Mouse (Mus musculus): ENCODE results near the gene Pde6b.

Gene Pde6b

DNA sequence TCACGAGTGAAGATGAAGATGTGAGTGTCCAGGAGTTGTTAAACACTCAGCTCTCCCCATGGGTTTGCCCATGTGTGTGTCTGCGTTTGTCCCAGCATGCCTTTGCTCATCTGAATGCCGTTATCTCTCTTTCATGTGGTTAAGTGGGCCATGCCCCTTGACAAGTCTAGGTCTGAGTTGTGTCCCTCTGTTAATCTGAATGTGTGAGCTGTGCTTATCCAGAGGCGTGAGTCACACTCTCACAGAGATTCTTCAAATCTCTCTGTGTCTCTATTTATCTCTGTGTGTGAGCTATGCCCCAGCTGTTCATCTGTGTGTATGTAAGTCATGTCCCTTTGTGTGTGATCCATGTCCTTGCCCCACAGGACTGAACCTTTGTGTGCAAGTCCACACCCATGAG, 15.3 kb downstream of the Pde6b start:
- no peak for DNase-seq

DNA sequence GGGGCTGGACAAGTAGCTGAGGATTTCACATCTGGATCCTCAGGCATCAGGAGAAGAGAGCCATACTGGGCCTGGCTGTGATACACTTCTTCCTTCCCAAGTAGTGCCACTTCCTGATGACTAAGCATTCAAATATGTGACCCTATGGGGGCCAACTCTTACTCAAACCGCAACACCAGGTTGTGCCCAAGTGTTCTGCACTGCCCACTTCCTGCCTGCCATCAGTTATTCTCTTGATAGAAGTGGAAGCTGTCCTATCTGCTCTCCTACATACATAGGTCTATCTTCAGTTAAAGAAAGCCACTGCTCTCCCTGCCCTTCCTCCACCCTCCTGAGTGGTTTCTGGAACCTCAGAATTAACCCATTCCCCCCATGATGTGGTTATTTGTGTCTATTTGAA, 17.3 kb downstream of the Pde6b start:
- no peak for DNase-seq

GRCm38 (mm10) chr5:108406977-108407376, 18.8 kb downstream of the Pde6b start:
- no peak for DNase-seq

DNA sequence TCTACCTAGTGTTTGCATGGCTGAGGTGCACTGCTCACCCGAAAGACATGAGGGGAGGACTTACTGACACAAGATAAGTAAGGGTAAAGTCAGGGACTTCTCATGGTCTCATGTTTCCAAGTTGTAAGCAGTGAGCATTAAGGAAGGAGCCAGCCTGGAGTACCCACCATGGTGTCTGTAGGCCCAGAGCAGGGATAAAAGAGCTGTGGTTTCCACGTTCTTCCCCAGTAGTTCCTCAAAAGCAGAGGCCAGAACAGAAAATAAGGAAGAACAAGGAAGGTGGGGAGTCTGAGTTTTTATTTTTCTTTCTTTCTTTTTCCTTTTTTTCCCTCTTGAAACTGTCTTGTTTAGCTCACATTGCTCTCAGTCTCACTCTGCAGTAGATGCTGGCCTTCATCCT, 26.5 kb downstream of the Pde6b start:
- no peak for DNase-seq

- no peak for DNase-seq
Observed at GRCm38 (mm10) chr5:108422741-108423140, 34.5 kb downstream of the Pde6b start.

GRCm38 (mm10) chr5:108423427-108423826, 35.2 kb downstream of the Pde6b start:
- DNase-seq, result no peak

GRCm38 (mm10) chr5:108427186-108427585, 39.0 kb downstream of the Pde6b start:
- DNase-seq, result peak; percentile 53 to 64

DNA sequence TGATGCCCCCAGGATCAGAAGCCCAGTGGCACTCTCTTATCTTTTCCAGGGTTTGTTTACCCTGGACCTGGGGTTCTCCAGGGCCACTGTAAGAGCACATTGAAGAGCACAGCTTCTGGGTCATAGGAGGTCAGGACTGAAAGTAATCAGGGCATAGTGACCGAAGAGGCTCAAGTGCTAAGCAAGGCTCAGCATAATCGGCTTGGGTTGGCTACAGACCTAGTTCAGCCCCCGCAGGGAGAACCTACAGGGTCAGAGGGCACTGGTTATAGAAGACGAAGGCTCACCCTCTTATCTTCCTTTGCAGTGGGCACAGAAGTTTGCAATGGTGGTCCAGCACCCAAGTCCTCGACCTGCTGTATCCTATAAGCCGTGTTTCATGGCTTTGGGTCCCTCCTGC, 43.0 kb downstream of the Pde6b start:
- DNase-seq, result no peak

DNA sequence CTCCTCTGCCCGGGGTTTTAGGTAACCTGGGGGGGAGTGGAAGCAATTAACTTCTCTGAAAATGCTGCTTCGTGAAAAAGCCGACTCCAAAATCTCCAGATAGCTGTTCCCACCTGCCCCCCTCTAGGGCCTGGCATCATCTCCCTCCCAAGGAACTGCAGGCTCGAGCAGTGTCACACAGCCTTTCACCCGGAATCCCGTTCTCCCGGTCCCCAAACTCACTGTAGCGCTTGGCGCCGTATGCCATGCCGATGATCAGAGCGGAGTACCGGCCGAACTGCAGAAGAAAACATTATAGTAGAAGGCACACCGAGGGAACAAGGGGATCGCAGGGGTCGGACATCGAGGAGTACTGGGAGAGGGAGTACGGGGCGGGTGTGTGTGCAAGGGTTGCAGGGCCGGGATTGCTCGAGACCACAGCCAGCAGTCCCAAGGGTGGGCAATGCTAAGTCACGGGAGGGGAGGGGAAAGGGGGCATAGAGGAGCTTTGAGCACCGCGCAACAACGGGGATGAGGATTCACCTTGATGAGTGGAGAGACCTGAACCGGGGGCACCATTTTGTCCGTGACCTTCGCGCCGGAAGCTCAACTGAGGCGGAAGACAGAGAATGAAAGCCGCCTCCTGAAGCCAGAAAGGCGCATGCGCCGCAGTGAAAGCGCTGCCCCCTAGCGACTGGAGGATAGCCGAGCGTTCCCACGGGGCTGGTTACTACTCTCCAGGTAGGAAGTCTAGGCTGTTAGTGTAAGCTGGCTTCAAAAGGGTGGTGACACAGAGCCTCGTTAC, 45.8 kb downstream of the Pde6b start, which contains the start of gene Atp5k:
TSS of gene Atp5k (minus strand) at position 645 of the 784 bp plus-strand sequence.
- DNase-seq, result peak; percentile 96 to 97

- DNase-seq, result no peak
Observed at GRCm38 (mm10) chr5:108436101-108436500, 47.9 kb downstream of the Pde6b start.

GRCm38 (mm10) chr5:108446973-108447372, 58.8 kb downstream of the Pde6b start:
- no peak for DNase-seq

DNA sequence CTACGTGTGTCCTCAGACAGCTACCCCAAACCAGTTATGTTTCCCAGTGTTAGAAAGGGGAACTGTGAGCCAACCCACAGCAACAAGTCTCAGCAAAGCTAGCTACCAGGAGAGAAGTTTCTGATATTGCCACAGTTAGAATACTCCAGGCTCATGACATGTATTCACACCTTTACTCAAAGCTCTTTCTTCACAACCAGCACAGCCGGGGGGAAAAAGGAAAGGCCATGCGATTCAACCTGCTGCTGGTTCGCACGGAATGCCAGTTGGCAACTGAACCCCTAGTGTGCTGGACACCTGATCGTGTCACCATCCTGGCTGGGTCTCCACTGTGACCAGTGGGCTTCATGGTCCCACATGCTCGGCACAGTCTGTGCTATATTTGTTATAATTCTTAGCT, 59.7 kb downstream of the Pde6b start:
- DNase-seq, result no peak

- DNase-seq, result peak; percentile 82 to 89
Observed at GRCm38 (mm10) chr5:108448785-108449668, 60.8 kb downstream of the Pde6b start, which contains the start of gene Mfsd7a. Mfsd7a (minus strand) TSS chr5:108448891.

GRCm38 (mm10) chr5:108450837-108451540, 62.8 kb downstream of the Pde6b start:
- no peak for DNase-seq

GRCm38 (mm10) chr5:108451611-108452010, 63.4 kb downstream of the Pde6b start:
- no peak for DNase-seq

GRCm38 (mm10) chr5:108452422-108452821, 64.2 kb downstream of the Pde6b start:
- no peak for DNase-seq

- no peak for DNase-seq
Observed at GRCm38 (mm10) chr5:108454094-108454493, 65.9 kb downstream of the Pde6b start.

- no peak for DNase-seq
Observed at GRCm38 (mm10) chr5:108458706-108459105, 70.5 kb downstream of the Pde6b start.

- DNase-seq, result no peak
Observed at GRCm38 (mm10) chr5:108460461-108460860, 72.3 kb downstream of the Pde6b start.

DNA sequence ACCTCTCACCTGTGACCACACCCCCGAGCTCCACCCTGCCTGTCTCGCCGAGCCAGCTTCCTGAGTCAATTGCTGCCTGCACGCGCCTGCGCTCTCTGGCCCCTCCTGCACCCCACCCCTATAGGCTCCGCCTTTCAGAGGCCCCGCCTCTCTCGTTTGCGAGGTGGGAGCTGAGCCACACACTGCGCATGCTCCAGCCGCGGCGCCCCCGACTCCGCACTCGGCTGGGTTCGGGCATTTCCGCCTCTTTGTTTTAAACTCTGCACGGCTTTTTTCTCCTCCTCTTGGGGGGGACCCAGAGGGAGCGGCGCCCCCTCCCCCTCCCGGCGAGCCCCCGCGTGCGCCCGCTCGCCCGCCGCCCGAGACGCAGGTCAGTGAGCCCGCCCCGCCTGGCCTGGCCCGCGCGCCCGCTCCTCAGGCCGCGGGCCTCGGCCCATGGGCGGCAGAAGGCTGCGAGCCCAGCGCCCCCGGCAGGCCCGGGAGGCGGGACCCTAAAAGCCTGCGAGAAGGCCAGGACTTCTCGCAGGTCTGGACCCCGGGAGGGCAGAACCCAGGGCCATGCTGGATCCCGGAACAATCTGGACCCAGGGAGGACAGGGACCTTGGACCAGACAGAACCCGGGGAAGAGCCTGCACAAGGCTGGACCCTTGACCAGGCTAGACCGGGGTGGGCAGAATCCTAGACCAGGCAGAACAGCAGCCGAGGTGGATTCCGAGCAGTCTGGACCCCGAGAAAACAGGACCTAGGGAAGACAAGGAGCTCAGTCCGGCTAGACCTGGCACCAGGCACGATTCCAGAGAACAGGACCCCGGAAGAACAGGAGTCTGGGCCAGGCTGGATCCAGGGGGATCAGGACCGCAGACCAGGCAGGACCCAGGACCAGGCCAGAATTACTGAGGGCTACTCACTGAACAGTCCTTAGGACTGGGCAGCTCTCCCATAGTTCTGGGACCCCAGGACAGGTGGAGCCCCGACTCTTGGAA, 73.2 kb downstream of the Pde6b start, which contains the start of gene Pcgf3:
TSS of gene Pcgf3 (plus strand) at position 151 of the 984 bp plus-strand sequence.
- peak; percentile 99 for DNase-seq

- DNase-seq, result peak; percentile 10 to 13
Observed at GRCm38 (mm10) chr5:108462446-108462845, 74.3 kb downstream of the Pde6b start.
